ENCODE assay signal across 8 mouse cellular contexts in the genomic region with DNA sequence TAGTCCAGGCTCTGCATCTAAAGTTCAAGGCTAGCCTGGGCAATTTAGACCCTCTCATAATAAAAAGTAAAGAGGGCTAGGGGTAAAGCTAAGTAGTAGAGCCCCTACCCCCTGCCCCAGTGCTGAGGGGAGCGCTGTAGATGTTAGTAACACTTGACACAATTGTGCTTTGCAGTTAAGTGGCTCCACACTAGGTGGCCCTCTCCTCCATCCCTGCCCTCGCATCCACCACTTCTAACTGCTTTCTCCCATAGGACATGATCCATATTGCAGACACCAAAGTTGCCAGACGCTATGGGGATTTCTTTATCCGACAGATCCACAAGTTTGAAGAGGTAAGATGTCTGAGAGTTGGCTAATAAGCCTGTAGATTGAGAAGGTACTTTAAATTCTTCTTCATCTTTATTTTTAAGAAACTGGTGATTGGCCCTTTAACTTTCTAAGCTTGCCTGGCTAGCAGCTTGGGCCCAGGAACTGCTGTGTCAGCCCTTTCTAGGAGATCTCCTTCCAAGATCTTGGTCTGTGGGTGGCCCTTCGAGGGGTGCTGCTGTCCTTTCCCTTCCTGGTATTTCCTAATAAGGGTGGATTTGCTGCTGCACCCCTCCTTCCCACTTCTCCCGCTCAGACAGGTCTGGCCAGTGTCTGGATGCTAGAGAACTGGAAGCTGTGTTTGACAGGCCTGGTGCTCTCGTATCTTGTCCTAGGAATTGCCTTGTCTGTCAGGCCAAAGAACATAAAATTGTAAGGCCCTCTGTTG. TPM values are rescaled to one million over a fixed set of nuclear protein-coding genes. Genes with fewer than 3 reads are reported as not detected.
DNase-seq lines count a peak whose midpoint lies in the region; ATAC-seq and TF ChIP-seq lines count a peak whose summit lies in the region.

No protein-coding gene starts in this region.

- no peak overlapping the region for H3K4me2 ChIP-seq in kidney, embryonic 16.5 days (replicated peaks; ENCODE audit: low read depth, low read length)
- H3K4me2 ChIP-seq in lung, postnatal 0 days (replicated peaks; ENCODE audit: low read depth, low read length): no peak overlapping the region

- peaks cover 22% of the 10 kb centered on the region for H3K4me1 ChIP-seq in kidney, embryonic 16.5 days (ENCODE audit: insufficient read depth, low read length)
- peaks cover 6% of the 10 kb centered on the region for H3K4me1 ChIP-seq in lung, postnatal 0 days (ENCODE audit: insufficient read depth, low read depth, low read length)

- 62% methylated on average over 7 of the region's 7 CpGs for WGBS in kidney, embryonic 16.5 days
- 57% methylated on average over 7 of the region's 7 CpGs for WGBS in lung, postnatal 0 days

- peak; percentile 39 to 44 for DNase-seq in cerebellum, adult 18-20 months
- no peak for DNase-seq in cerebellum, adult 9-10 months
- DNase-seq in kidney, adult 9 months: peak; percentile 52
- peak; percentile 47 for DNase-seq in adipocyte (ENCODE audit: low spot score)
- DNase-seq in lung, postnatal 0 days (ENCODE audit: low spot score): peak; percentile 82
- DNase-seq in spleen, adult 18-20 months: no peak

- H3K9ac ChIP-seq in kidney, embryonic 16.5 days (replicated peaks; ENCODE audit: low read length): no peak overlapping the region
- H3K9ac ChIP-seq in lung, postnatal 0 days (replicated peaks; ENCODE audit: low read depth): no peak overlapping the region

- H3K27ac ChIP-seq in kidney, embryonic 16.5 days (ENCODE audit: low read length): no peak overlapping the region
- H3K27ac ChIP-seq in lung, postnatal 0 days (ENCODE audit: low read length): no peak overlapping the region

- ATAC-seq in kidney, embryonic 16.5 days (ENCODE audit: low FRiP score, low TSS enrichment): no peak
- peak; percentile 50 for ATAC-seq in lung, postnatal 0 days
- ATAC-seq in erythroid progenitor cell, adult 5-6 weeks (replicated peaks; ENCODE audit: low FRiP score, poor library complexity, severe bottlenecking): no peak

- H3K27me3 ChIP-seq in kidney, embryonic 16.5 days (ENCODE audit: insufficient read depth, low read length): no peaks in the 10 kb centered on the region
- H3K27me3 ChIP-seq in lung, postnatal 0 days (replicated peaks; ENCODE audit: insufficient read depth, low read length): no peaks in the 10 kb centered on the region

- TF ChIP-seq EP300 in lung, postnatal 0 days (IDR thresholded peaks at IDR 0.05): no peak

- peak; percentile 89 for TF ChIP-seq CTCF in lung, postnatal 0 days (IDR thresholded peaks at IDR 0.05)

- H3K36me3 ChIP-seq in kidney, embryonic 16.5 days (ENCODE audit: insufficient read depth, low read length): peaks cover 53% of the 10 kb centered on the region
- peaks cover 38% of the 10 kb centered on the region; the same call in 1 of the 2 replicates for H3K36me3 ChIP-seq in lung, postnatal 0 days (ENCODE audit: insufficient read depth, low read length)

- no peaks in the 10 kb centered on the region for H3K9me3 ChIP-seq in kidney, embryonic 16.5 days (ENCODE audit: low read length)
- H3K9me3 ChIP-seq in lung, postnatal 0 days (ENCODE audit: low read length): no peaks in the 10 kb centered on the region

- H3K4me3 ChIP-seq in kidney, embryonic 16.5 days (ENCODE audit: low read length): no peak overlapping the region
- no peak overlapping the region for H3K4me3 ChIP-seq in lung, postnatal 0 days (ENCODE audit: low read depth, low read length)

RNA-seq across cellular contexts. Expression of a gene that starts 15.4 kb away (rescaled TPM):
- polyA plus RNA-seq in kidney, embryonic 16.5 days (2015; fragmentation: Nextera tagmentation; extraction: Ambion mirVana): 8.5 and 8.9 TPM in 2 replicates
- polyA plus RNA-seq in lung, postnatal 0 days (2015; fragmentation: Nextera tagmentation; extraction: Ambion mirVana): 8.4 and 9.1 TPM in 2 replicates
- 0.72 TPM in 1 of 2 replicates, not detected in the other for total RNA-seq in erythroid progenitor cell, adult 5-6 weeks (2015; ENCODE audit: low replicate concordance)
- total RNA-seq in erythroid progenitor cell, adult 5-6 weeks (2017; ENCODE audit: low replicate concordance): 1.7 and 4.1 TPM in 2 replicates

RNA-seq across cellular contexts. Expression of a gene that starts 18.3 kb away (rescaled TPM):
- polyA plus RNA-seq in kidney, embryonic 16.5 days (2015; fragmentation: Nextera tagmentation; extraction: Ambion mirVana): 254 and 260 TPM in 2 replicates
- polyA plus RNA-seq in lung, postnatal 0 days (2015; fragmentation: Nextera tagmentation; extraction: Ambion mirVana): 99.3 and 101 TPM in 2 replicates
- 50.1 and 69.2 TPM in 2 replicates for total RNA-seq in erythroid progenitor cell, adult 5-6 weeks (2015; ENCODE audit: low replicate concordance)
- total RNA-seq in erythroid progenitor cell, adult 5-6 weeks (2017; ENCODE audit: low replicate concordance): 47.1 and 47.9 TPM in 2 replicates

RNA-seq across cellular contexts. Expression of a gene that starts 30.6 kb away (rescaled TPM):
- 51.7 and 52.5 TPM in 2 replicates for polyA plus RNA-seq in kidney, embryonic 16.5 days (2015; fragmentation: Nextera tagmentation; extraction: Ambion mirVana)
- polyA plus RNA-seq in lung, postnatal 0 days (2015; fragmentation: Nextera tagmentation; extraction: Ambion mirVana): 45.4 and 48.4 TPM in 2 replicates
- total RNA-seq in erythroid progenitor cell, adult 5-6 weeks (2015; ENCODE audit: low replicate concordance): 64.9 and 75.0 TPM in 2 replicates
- total RNA-seq in erythroid progenitor cell, adult 5-6 weeks (2017; ENCODE audit: low replicate concordance): 37.3 and 66.5 TPM in 2 replicates

RNA-seq across cellular contexts. Expression of a gene that starts 47.5 kb away (rescaled TPM):
- polyA plus RNA-seq in kidney, embryonic 16.5 days (2015; fragmentation: Nextera tagmentation; extraction: Ambion mirVana): 264 and 294 TPM in 2 replicates
- 243 and 261 TPM in 2 replicates for polyA plus RNA-seq in lung, postnatal 0 days (2015; fragmentation: Nextera tagmentation; extraction: Ambion mirVana)
- total RNA-seq in erythroid progenitor cell, adult 5-6 weeks (2015; ENCODE audit: low replicate concordance): 15.1 and 32.7 TPM in 2 replicates
- total RNA-seq in erythroid progenitor cell, adult 5-6 weeks (2017; ENCODE audit: low replicate concordance): 17.0 and 20.3 TPM in 2 replicates

RNA-seq across cellular contexts. Expression of a gene that starts 47.8 kb away (rescaled TPM):
- polyA plus RNA-seq in kidney, embryonic 16.5 days (2015; fragmentation: Nextera tagmentation; extraction: Ambion mirVana): 10.1 and 11.9 TPM in 2 replicates
- polyA plus RNA-seq in lung, postnatal 0 days (2015; fragmentation: Nextera tagmentation; extraction: Ambion mirVana): 29.8 and 30.4 TPM in 2 replicates
- total RNA-seq in erythroid progenitor cell, adult 5-6 weeks (2015; ENCODE audit: low replicate concordance): not detected in 2 replicates
- total RNA-seq in erythroid progenitor cell, adult 5-6 weeks (2017; ENCODE audit: low replicate concordance): not detected in 2 replicates

Comparison
In these comparisons a context has a peak if more than half of its experiments do, and no peak if none do; other contexts are left out.
1. DNase-seq: peak in cerebellum, adult 18-20 months (2 of 2), kidney, adult 9 months (single experiment), adipocyte (single experiment) and lung, postnatal 0 days (single experiment); none in cerebellum, adult 9-10 months (single experiment) and spleen, adult 18-20 months (0 of 2).